ENCODE assay signal across 26 mouse cellular contexts in the genomic region with DNA sequence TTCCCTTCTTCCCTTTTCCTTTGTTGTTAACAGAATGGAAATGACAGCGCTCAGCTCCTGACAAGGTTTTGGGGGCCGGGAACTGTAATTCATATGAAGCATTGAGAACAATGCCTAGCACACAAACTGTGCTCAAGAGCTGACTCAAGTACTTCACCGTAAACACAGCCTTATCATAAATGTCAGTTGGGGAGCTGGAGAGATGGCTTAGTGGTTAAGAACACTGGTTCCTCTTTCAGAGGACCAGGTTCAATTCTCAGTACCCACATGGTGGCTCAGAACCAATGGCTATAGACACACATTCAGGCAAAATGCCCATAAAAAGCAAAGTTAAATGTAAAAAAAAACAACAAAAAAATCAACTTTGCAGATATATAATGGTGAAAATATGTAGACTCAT.
"Had no signal": no experiment of that assay in that cellular context is flagged by ENCODE, and none has a peak within 500 bp of the region (broad histone marks: within the 10 kb centered on the region; RNA-seq: fewer than 3 reads in every experiment).

No protein-coding gene starts in this region.

- H3K27me3 ChIP-seq: hindbrain, embryonic 12.5 days; intestine, embryonic 15.5 days; liver, embryonic 15.5 days had no signal

- ATAC-seq: hindbrain, embryonic 16.5 days; inflammation-experienced regulatory T-cells, adult 6 months; intestine, postnatal 0 days had no signal

- H3K4me1 ChIP-seq: liver, embryonic 13.5 days; liver, embryonic 15.5 days had no signal

- H3K36me3 ChIP-seq: heart, embryonic 10.5 days; heart, embryonic 12.5 days; hindbrain, embryonic 10.5 days; hindbrain, embryonic 12.5 days; intestine, embryonic 15.5 days; limb, embryonic 10.5 days; limb, embryonic 12.5 days; liver, embryonic 13.5 days; liver, embryonic 15.5 days had no signal

- H3K27ac ChIP-seq: heart, embryonic 10.5 days; hindbrain, embryonic 10.5 days; hindbrain, embryonic 12.5 days; hindbrain, embryonic 14.5 days; intestine, embryonic 15.5 days; limb, embryonic 10.5 days; limb, embryonic 12.5 days; liver, embryonic 13.5 days; liver, embryonic 15.5 days had no signal

- DNase-seq: gastrocnemius, postnatal 14 days; gastrocnemius, postnatal 36 days; heart, adult 18-20 months; heart, postnatal 10 days; heart, postnatal 4 days; kidney, adult 18-20 months; kidney, adult 8-10 months; kidney, postnatal 10 days; kidney, postnatal 25 days; kidney, postnatal 4 days; layer of hippocampus, adult 9-11 months; layer of hippocampus, postnatal 36 days; liver; liver, embryonic 13.5 days had no signal

- H3K9me3 ChIP-seq: heart, embryonic 10.5 days; heart, embryonic 12.5 days; hindbrain, embryonic 10.5 days; hindbrain, embryonic 12.5 days; intestine, embryonic 15.5 days; limb, embryonic 10.5 days; limb, embryonic 12.5 days; liver, embryonic 13.5 days; liver, embryonic 15.5 days had no signal

- H3K4me3 ChIP-seq: heart, embryonic 10.5 days; heart, embryonic 12.5 days; hindbrain, embryonic 10.5 days; hindbrain, embryonic 12.5 days; intestine, embryonic 15.5 days; limb, embryonic 10.5 days; limb, embryonic 12.5 days; liver, embryonic 13.5 days; liver, embryonic 15.5 days had no signal
